Mouse (Mus musculus) kidney, postnatal 25 days (tissue): ENCODE data around the gene Scmh1.
"Not testable (repeated sequence)": the region's sequence is repeated elsewhere in the genome, so short reads cannot be mapped to it uniquely, and the experiment has no call there.

Source experiments
- DNase-seq, 2 experiments: peaks; one replicate each; pipeline ENCODE4 v3.0.0; 2021; ENCODE audit warnings: mixed read lengths in 2 of 2

Gene Scmh1

GRCm38 (mm10) chr4:120405144-120405805 lies at the start of gene Scmh1:
Gene Scmh1 (plus strand): TSS chr4:120405281.
- DNase-seq = peak; percentile 75 to 83

- DNase-seq = peak; percentile 25 to 68
These were observed 45.0 kb upstream of the Scmh1 start for GRCm38 (mm10) chr4:120360011-120360521.

- DNase-seq = no peak
These were observed 40.4 kb upstream of the Scmh1 start for GRCm38 (mm10) chr4:120364729-120365128.

GRCm38 (mm10) chr4:120365456-120365855 lies 39.6 kb upstream of the Scmh1 start:
- no peak for DNase-seq

GRCm38 (mm10) chr4:120368031-120368430 lies 37.0 kb upstream of the Scmh1 start:
- no peak for DNase-seq

GRCm38 (mm10) chr4:120368663-120369062 lies 36.4 kb upstream of the Scmh1 start:
- DNase-seq = peak; percentile 70 to 78

GRCm38 (mm10) chr4:120369156-120369555 lies 35.9 kb upstream of the Scmh1 start:
- peak; percentile 59 to 62 for DNase-seq

GRCm38 (mm10) chr4:120369861-120370366 lies 35.2 kb upstream of the Scmh1 start:
- DNase-seq = no peak

- DNase-seq = no peak
These were observed 32.2 kb upstream of the Scmh1 start for GRCm38 (mm10) chr4:120372838-120373237.

GRCm38 (mm10) chr4:120373813-120374212 lies 31.3 kb upstream of the Scmh1 start:
- DNase-seq = no peak

GRCm38 (mm10) chr4:120380811-120381391 lies 24.2 kb upstream of the Scmh1 start:
- DNase-seq = peak; percentile 55 to 60

GRCm38 (mm10) chr4:120385496-120385895 lies 19.6 kb upstream of the Scmh1 start:
- DNase-seq = no peak

- peak in 1 of 2 experiments; percentile 64 for DNase-seq
These were observed 17.6 kb upstream of the Scmh1 start for GRCm38 (mm10) chr4:120387496-120387895.

- no peak for DNase-seq
These were observed 17.1 kb upstream of the Scmh1 start for GRCm38 (mm10) chr4:120387968-120388367.

- DNase-seq = no peak
These were observed 16.0 kb upstream of the Scmh1 start for GRCm38 (mm10) chr4:120388998-120389542.

- no peak for DNase-seq
These were observed 15.5 kb upstream of the Scmh1 start for GRCm38 (mm10) chr4:120389546-120389945.

- no peak for DNase-seq
These were observed 13.5 kb upstream of the Scmh1 start for GRCm38 (mm10) chr4:120391591-120391990.

GRCm38 (mm10) chr4:120392341-120392740 lies 12.7 kb upstream of the Scmh1 start:
- no peak for DNase-seq

- no peak for DNase-seq
These were observed 12.3 kb upstream of the Scmh1 start for GRCm38 (mm10) chr4:120392748-120393147.

- DNase-seq = no peak
These were observed 4.8 kb upstream of the Scmh1 start for GRCm38 (mm10) chr4:120400251-120400650.

- not testable (repeated sequence) for DNase-seq
These were observed 3.0 kb upstream of the Scmh1 start for GRCm38 (mm10) chr4:120402105-120402504.

GRCm38 (mm10) chr4:120404247-120404646 lies 834 bp upstream of the Scmh1 start:
- DNase-seq = no peak

GRCm38 (mm10) chr4:120404778-120405143 lies 320 bp upstream of the Scmh1 start:
- DNase-seq = no peak
